Mouse (Mus musculus) adrenal gland, postnatal 10 days (tissue): ENCODE data around the gene Myt1. TPM values are rescaled to one million over a fixed set of nuclear protein-coding genes. Genes with fewer than 3 reads are reported as not detected.

Source experiments
- DNase-seq: peaks from one replicate; pipeline ENCODE4 v3.0.0; 2021; ENCODE audit warnings: mixed read lengths
- long read RNA-seq, 2 experiments: library from polyadenylated mRNA; stranded (forward); transcript quantifications; one replicate each; pipeline ENCODE4 v2.0.0; 2021
- total RNA-seq, 2 experiments: library from RNA; stranded (reverse); gene quantifications; 2 replicates each; pipeline ENCODE4 v1.2.3; 2021

Myt1 gene
- total RNA-seq = 1 to 10 TPM; 6.4 to 8.0 TPM
- long read RNA-seq, experiment 1, partial matches to known transcripts = 0 of 1 reads
- long read RNA-seq, experiment 1, other reads (novel, unspliced or antisense) = 1 of 1 reads
- long read RNA-seq, experiment 2 = 0 reads

DNA sequence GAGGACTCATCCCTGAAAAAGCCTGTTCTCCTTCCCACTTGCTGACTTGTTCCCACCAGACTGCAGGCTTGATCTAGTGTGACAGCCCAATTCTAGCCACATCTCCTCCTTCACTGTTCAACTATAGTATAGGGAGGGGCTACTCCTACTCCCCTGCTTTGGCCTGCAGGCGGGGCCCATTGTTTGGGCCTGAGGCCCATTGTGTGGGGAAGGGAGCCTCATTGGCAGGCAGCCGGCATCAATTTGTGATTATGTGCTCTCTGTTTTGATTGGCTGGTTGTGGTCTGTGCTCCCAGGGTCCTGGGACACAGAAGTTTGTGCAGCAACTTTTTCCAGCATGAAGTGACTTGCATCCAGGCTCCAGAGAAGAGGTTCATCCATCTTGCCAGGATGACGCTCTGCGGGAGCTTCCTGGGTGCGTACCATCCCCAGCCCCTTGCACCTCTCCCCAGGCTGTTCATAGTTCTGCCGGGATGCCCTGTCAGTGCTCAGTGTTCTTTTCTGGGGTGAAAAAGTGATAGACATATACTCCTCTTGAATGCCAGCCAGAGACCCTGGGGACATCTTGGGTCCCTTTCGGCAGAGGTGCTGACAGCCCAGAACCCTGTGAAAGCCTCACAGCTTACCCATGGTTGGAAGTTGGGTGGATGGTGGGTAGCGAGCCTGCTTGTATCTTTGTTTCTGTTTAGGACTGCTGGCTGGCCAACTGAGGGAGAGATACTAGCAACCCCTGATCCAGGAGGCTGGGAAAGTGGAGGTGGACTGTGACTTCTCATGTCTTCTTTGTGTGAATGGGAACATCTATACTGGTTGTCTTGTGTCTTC lies at the start of gene Myt1:
Myt1 (plus strand) TSS at position 327 of the 825 bp plus-strand sequence.
- no peak for DNase-seq

GRCm38 (mm10) chr2:181713749-181714148 lies 49.4 kb upstream of the Myt1 start:
- no peak for DNase-seq

- DNase-seq = no peak
Measured at GRCm38 (mm10) chr2:181714903-181715326, 48.2 kb upstream of the Myt1 start, which contains the start of gene Oprl1. TSS of gene Oprl1 (plus strand) at chr2:181715016.

DNA sequence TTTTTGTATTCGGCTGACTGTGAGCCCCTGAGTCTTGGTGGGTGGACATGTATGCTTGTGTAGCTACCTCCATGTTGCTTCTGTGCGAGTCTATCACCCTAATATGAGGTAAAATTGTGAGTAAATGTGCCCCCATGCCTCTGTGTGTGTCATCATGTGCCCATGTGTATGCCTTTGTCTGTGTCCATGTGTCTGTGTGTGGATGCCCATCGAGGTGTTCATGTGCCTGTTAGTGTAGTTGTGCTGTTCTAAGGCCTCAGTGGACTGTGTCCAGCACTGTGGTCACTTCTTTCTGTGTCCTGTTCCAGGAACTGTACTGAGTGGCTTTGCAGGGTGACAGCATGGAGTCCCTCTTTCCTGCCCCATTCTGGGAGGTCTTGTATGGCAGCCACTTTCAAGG lies 47.8 kb upstream of the Myt1 start:
- DNase-seq = no peak

- DNase-seq = no peak
Measured at GRCm38 (mm10) chr2:181716991-181717390, 46.1 kb upstream of the Myt1 start.

DNA sequence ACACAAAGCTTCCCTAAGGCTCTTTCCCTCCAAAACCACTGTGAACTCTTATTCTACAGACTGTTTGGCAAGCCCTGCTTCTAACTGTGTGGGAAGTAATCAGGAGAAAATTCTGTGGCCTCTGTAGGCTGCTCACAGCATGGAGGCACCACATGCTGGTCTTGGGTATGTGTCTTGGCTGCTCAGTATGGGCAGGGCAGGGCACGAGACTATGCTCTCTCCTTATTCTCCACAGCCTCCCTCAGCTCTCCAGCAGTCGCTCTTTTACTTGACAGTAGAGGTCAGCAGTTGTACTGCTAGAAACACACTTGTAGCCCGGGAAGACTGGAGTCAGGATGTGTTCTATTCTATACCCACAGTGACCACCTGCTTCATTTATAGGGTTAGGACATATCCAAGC lies 43.1 kb upstream of the Myt1 start:
- DNase-seq = no peak

- DNase-seq = no peak
Measured at GRCm38 (mm10) chr2:181721200-181721599, 41.9 kb upstream of the Myt1 start.

- peak; percentile 58 for DNase-seq
Measured at GRCm38 (mm10) chr2:181722213-181722612, 40.9 kb upstream of the Myt1 start.

GRCm38 (mm10) chr2:181727659-181728262 lies 35.4 kb upstream of the Myt1 start:
- DNase-seq = peak; percentile 27

- DNase-seq = no peak
Measured at GRCm38 (mm10) chr2:181730051-181730450, 33.1 kb upstream of the Myt1 start.

- no peak for DNase-seq
Measured at GRCm38 (mm10) chr2:181752626-181753025, 10.5 kb upstream of the Myt1 start.

DNA sequence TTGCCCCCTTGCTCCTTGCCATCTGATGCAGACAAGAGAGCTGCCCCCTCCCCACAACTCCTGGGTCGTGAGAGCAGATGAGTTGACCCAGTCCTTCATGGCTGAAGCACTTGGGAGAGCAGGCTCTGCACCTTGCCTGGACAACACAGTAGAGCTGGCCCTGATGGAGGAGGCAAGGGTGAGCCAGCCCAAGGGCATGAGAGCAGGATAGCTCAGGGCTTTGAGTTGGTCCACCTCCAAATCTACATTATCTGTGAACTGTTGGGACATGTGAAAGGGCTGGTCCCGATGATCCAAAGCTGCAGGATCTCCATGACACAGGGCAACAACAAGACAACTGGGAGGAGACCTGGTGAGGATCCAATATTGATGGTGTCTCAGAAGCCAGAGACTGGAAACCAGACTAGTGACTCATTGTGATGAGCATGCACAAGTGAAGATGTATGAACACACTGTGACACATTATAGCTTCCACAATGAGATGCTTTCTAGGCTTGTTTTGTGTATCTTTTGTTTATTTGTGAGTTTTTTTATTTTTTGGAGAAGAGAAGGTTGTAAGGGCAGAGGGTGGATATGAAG lies 4.9 kb upstream of the Myt1 start:
- DNase-seq = no peak

GRCm38 (mm10) chr2:181759041-181759440 lies 4.1 kb upstream of the Myt1 start:
- no peak for DNase-seq

GRCm38 (mm10) chr2:181763886-181764527 lies 875 bp downstream of the Myt1 start:
- DNase-seq = no peak

GRCm38 (mm10) chr2:181764600-181764999 lies 1.5 kb downstream of the Myt1 start:
- peak; percentile 76 for DNase-seq

DNA sequence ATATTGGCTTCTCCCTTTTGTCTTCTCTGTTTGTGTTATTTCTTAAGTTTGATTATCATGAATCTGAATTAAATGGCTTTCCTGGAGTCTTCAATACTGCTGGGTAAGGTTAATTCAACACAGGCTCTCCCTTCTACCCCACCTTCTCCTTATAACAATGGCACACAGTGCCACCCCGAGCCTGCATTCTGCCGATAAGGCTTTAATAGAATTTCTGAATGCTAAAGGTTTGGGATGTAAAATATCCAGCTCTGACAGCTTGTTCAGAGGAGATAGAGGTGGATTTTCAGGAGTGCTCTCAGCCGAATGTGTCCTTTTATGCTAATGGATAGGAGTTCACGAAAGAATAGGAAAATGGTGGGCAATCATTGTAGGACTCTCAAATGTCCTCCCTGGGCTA lies 2.1 kb downstream of the Myt1 start:
- no peak for DNase-seq

- DNase-seq = no peak
Measured at GRCm38 (mm10) chr2:181766672-181767557, 3.8 kb downstream of the Myt1 start.

DNA sequence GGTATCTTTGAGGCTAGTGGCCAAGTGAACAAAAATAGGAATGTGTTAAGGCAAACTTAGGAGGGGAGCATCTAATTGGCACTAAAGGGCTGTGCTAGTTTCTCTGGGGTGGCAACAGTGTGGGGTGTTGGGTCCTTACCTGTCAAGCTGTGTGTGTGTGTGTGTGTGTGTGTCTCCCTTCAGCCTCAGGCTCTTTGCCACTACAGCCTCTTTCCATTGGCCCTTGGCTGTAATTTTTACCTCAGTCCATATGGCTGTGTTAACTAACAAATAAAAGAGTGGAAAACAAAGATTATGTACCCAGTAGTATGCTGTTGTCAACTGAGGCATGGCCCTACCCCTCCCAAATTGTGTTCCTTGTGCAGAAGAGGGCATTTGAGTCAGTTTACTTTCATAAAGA lies 5.3 kb downstream of the Myt1 start:
- no peak for DNase-seq

- no peak for DNase-seq
Measured at GRCm38 (mm10) chr2:181769397-181769796, 6.3 kb downstream of the Myt1 start.

DNA sequence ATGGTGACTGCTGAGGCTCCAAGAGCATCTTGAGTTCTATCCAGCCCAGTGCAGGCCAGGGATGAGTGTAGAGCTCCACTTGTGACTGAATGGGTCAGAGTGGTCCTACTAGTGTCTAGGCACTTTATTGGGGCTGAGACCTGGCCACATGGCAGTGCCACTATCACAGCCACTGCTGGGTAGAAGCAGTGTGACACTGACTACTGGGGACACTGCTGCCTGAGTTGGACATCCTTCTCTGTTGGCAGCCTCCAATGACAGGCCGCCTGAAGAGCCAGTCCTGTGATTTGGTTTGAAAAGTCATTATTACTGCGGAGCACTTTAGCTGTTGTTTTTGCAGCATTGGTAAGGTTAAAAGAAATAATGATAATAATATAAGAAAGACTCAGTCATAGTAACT lies 10.1 kb downstream of the Myt1 start:
- DNase-seq = no peak

DNA sequence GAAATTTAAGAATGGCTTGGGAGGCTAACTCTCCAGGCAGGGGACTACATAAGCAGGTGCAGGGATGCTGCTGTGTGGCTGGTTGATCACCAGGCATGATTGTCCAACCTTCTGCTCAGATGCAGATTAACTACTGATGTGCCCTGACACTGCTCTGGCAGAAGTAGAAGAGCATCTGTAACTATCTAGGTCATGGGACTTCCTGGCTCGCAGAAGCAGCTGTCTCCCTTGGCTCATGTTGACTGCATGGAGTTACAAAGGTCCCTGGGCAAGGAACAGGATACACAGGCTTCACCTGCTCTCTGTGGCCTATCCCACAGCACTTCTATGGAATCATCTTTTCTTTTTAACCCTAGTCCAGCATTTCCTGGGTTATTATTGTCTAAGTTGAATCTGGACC lies 12.7 kb downstream of the Myt1 start:
- DNase-seq = no peak

- DNase-seq = peak; percentile 51
Measured at GRCm38 (mm10) chr2:181777715-181778114, 14.6 kb downstream of the Myt1 start.
